Mouse (Mus musculus): ENCODE data around the gene 1700042G07Rik. TPM values are rescaled to one million over a fixed set of nuclear protein-coding genes. Genes with fewer than 3 reads are reported as not detected.

1700042G07Rik gene
- total and polyA plus RNA-seq, 2 experiments from 2014 or later = not detected

DNA sequence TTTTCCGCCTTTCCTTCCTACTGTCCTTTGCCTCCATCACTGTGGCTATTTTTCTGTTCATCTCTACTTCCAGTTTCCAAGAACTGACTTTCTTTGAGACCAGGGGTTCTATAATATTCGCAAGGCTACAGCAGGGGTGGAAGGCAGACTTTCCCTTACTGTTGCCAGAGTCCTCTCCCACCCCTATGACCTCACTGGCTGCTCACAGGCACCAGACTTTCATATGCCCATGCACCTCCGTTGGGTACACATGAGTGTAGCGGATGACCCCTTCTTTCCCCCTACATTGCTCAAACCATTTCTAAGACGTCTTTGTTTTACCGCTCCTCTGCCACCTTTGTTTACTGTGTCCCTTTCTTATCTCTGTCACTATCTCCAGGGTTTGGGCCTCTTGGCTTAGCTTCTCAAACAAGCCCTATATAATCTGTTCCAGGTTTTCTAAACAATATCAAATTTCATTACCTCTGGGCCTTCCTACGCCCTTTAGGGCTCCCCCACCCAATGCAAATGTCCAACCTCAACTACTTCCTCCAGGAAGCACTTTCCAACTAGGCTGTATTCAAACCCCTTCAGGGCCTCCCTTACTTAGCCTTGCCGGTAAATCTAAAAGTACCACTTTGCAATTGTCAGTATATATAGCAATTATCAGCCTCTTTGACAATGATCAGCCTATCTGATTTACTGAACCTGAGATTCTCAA lies 7.3 kb upstream of the 1700042G07Rik start:
- DNase-seq (ENCODE audit: low spot score) (no peak), ATAC-seq (ENCODE audit: low FRiP score) (no peak)
- H3K9ac ChIP-seq (replicated peaks; ENCODE audit: low read length, poor library complexity, severe bottlenecking) = no peak overlapping the region
- 76% methylated on average over 8 of the region's 8 CpGs for WGBS
- H3K27ac ChIP-seq (ENCODE audit: low read depth, low read length) = no peak overlapping the region
- H3K4me1 ChIP-seq (ENCODE audit: insufficient read depth, low read length) = no peaks in the 10 kb centered on the region
- H3K9me3 ChIP-seq (ENCODE audit: low read length) = no peaks in the 10 kb centered on the region
- no peak overlapping the region for H3K4me2 ChIP-seq (ENCODE audit: low read depth, low read length, poor library complexity, severe bottlenecking)
- no peaks in the 10 kb centered on the region for H3K36me3 ChIP-seq (ENCODE audit: insufficient read depth, low read length)
- no peak for TF ChIP-seq CTCF (IDR thresholded peaks at IDR 0.05)
- H3K4me3 ChIP-seq (ENCODE audit: low read depth, low read length) = no peak overlapping the region
- H3K27me3 ChIP-seq (ENCODE audit: insufficient read depth, low read length) = no peaks in the 10 kb centered on the region

DNA sequence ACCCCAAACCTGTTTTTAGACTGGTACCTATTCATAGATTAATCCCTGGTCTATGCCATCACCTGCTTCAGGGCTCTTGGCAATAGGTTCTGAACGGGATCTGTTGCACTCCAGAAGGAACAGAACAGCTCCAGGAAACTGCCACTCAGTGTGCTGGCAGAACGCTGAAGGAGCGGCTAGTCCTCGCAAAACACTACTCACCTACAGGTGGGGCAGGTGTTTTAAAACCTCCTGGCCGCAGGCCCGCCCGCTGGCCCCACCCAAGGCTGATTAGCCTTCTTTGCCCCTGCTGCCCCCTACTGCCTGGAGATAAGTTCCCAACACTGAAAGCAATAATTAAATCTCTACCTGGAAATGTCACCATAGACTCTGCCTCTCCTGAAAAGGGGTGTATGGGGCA lies 5.8 kb upstream of the 1700042G07Rik start, which contains the start of gene Tspan1:
TSS of gene Tspan1 (minus strand) at position 198 of the 400 bp plus-strand sequence.
- peak; percentile 16; the same call in 1 of the 2 replicates for TF ChIP-seq CTCF (IDR thresholded peaks at IDR 0.05)

DNA sequence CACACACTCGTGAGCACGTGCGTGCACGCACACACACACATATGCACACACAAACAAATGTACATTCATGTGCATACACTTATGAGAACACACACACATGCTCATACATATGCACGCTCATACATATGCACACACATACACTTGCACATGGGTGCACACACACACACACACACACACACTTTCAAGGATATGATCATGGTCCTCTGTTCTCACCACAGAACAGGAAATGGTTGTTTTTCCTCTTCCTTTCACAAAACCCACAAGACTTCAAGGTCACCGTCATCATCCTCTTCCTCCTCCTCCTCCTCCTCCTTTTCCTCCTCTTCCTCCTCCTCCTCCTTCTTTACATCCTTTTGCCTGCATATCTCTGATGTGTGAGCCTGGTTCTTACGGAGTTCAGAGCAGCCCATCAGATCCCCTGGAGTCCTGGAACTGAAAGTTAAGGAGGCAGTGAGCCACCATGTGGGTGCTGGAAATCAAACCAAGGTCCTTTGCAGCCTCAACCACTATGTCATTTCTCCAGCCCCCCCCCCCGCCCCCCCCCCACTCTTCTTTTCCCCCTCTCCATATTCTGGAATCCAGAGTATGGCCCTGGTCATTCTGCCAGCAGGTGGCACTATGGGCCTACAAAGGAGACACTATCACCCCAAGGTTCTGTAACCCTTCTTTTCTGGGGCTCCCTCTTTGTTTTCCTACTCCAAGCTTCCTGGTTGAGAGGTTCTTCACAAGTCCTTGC lies 4.4 kb upstream of the 1700042G07Rik start:
- H3K4me3 ChIP-seq (ENCODE audit: low read depth, low read length) = no peak overlapping the region
- no peaks in the 10 kb centered on the region for H3K9me3 ChIP-seq (ENCODE audit: low read length)
- no peaks in the 10 kb centered on the region for H3K4me1 ChIP-seq (ENCODE audit: insufficient read depth, low read length)
- DNase-seq (ENCODE audit: low spot score) (peak; percentile 81), ATAC-seq (ENCODE audit: low FRiP score) (peak; percentile 57)
- no peaks in the 10 kb centered on the region for H3K36me3 ChIP-seq (ENCODE audit: insufficient read depth, low read length)
- no peak overlapping the region for H3K27ac ChIP-seq (ENCODE audit: low read depth, low read length)
- no peaks in the 10 kb centered on the region for H3K27me3 ChIP-seq (ENCODE audit: insufficient read depth, low read length)
- H3K4me2 ChIP-seq (ENCODE audit: low read depth, low read length, poor library complexity, severe bottlenecking) = no peak overlapping the region
- H3K9ac ChIP-seq (replicated peaks; ENCODE audit: low read length, poor library complexity, severe bottlenecking) = no peak overlapping the region
- peak; percentile 80 for TF ChIP-seq CTCF (IDR thresholded peaks at IDR 0.05)
- 80% methylated on average over 7 of the region's 8 CpGs for WGBS

More for the DNA sequence above, 5.8 kb upstream of the 1700042G07Rik start, which contains the start of gene Tspan1:
- H3K4me2 ChIP-seq (ENCODE audit: low read depth, low read length, poor library complexity, severe bottlenecking) = no peak within 1 kb of the TSS
- DNase-seq (ENCODE audit: low spot score) = no peak
- H3K27ac ChIP-seq (ENCODE audit: low read depth, low read length) = no peak within 1 kb of the TSS
- no peak for ATAC-seq (ENCODE audit: low FRiP score)
- no peaks in the 10 kb centered on the region for H3K27me3 ChIP-seq (ENCODE audit: insufficient read depth, low read length)
- H3K9ac ChIP-seq (replicated peaks; ENCODE audit: low read length, poor library complexity, severe bottlenecking) = no peak within 1 kb of the TSS
- H3K4me3 ChIP-seq (ENCODE audit: low read depth, low read length) = no peak within 1 kb of the TSS
- H3K9me3 ChIP-seq (ENCODE audit: low read length) = no peaks in the 10 kb centered on the region
- H3K36me3 ChIP-seq (ENCODE audit: insufficient read depth, low read length) = no peaks in the 10 kb centered on the region
- 31% methylated on average over 7 of the region's 7 CpGs for WGBS
- no peaks in the 10 kb centered on the region for H3K4me1 ChIP-seq (ENCODE audit: insufficient read depth, low read length)

DNA sequence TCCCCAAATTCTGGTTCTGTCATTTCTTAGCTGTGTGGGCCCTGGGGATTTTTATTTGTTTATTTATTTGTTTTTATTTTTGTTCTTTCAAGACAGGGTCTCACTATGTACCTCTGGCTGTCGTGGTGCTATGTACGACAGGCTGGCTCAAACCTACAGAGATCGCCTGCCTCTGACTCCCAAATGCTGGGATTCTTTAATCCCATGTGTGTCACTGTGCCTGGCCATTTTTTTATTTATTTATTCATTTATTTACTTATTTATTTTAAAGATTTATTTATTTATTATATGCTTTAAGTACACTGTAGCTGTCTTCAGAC lies 3.9 kb upstream of the 1700042G07Rik start:
- Histone ChIP-seq H3K4me2 (ENCODE audit: low read depth, low read length, poor library complexity, severe bottlenecking) (no peak overlapping the region), H3K27ac (ENCODE audit: low read depth, low read length) (no peak overlapping the region), H3K9me3 (ENCODE audit: low read length) (no peaks in the 10 kb centered on the region), H3K27me3 (ENCODE audit: insufficient read depth, low read length) (no peaks in the 10 kb centered on the region), H3K9ac (replicated peaks; ENCODE audit: low read length, poor library complexity, severe bottlenecking) (no peak overlapping the region), H3K36me3 (ENCODE audit: insufficient read depth, low read length) (no peaks in the 10 kb centered on the region), H3K4me1 (ENCODE audit: insufficient read depth, low read length) (no peaks in the 10 kb centered on the region), H3K4me3 (ENCODE audit: low read depth, low read length) (no peak overlapping the region)
- no peak for ATAC-seq (ENCODE audit: low FRiP score)
- TF ChIP-seq CTCF (IDR thresholded peaks at IDR 0.05) = no peak
- WGBS = 65% methylated on average over 3 of the region's 3 CpGs
- no peak for DNase-seq (ENCODE audit: low spot score)

DNA sequence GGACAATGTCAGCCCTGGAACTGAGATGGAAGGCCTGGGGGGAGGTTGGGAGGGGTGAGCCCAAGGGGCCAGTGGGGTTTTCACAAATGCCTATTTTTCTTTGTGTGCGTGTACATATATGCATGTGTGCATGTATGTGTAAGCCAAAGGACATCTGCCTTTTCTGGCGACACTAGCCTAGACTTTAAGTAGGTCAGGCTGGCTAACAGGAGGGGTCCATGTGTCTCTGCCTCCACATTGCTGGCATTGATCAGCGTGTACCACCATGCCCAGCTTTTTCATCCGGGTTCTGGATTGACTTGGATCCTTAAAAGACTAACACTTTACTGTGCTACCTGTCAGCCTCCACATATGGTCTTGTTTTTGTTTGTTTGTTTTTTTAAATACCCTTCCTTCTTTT lies 580 bp downstream of the 1700042G07Rik start:
- DNase-seq (ENCODE audit: low spot score) = no peak
- H3K4me1 ChIP-seq (ENCODE audit: insufficient read depth, low read length) = no peaks in the 10 kb centered on the region; the same call in 1 of the 2 replicates

More for the DNA sequence above, 580 bp downstream of the 1700042G07Rik start:
- H3K9me3 ChIP-seq (ENCODE audit: low read length) = no peaks in the 10 kb centered on the region
- no peak overlapping the region for H3K4me2 ChIP-seq (ENCODE audit: low read depth, low read length, poor library complexity, severe bottlenecking)
- ATAC-seq (ENCODE audit: low FRiP score) = no peak
- 84% methylated on average over 4 of the region's 4 CpGs for WGBS
- H3K36me3 ChIP-seq (ENCODE audit: insufficient read depth, low read length) = no peaks in the 10 kb centered on the region
- no peak for TF ChIP-seq CTCF (IDR thresholded peaks at IDR 0.05)
- H3K27ac ChIP-seq (ENCODE audit: low read depth, low read length) = no peak overlapping the region
- no peak overlapping the region for H3K9ac ChIP-seq (replicated peaks; ENCODE audit: low read length, poor library complexity, severe bottlenecking)
- H3K27me3 ChIP-seq (ENCODE audit: insufficient read depth, low read length) = no peaks in the 10 kb centered on the region
- no peak overlapping the region for H3K4me3 ChIP-seq (ENCODE audit: low read depth, low read length)

Data from midbrain, postnatal 0 days (tissue).